Mouse (Mus musculus) intestine, embryonic 14.5 days (tissue): ENCODE data around the gene Wdr18. TPM values are rescaled to one million over a fixed set of nuclear protein-coding genes. Genes with fewer than 3 reads are reported as not detected.

Source experiments
- polyA plus RNA-seq: library from polyadenylated mRNA; unstranded; fragments of >200 nt; fragmentation: Nextera tagmentation; extraction: Ambion mirVana; gene quantifications from 2 replicates; pipeline ENCODE4 v1.2.1, GENCODE M21; 2014

The Wdr18 gene
- polyA plus RNA-seq, 1 experiment from 2014 or later: 126 TPM

Other genes with a start within 250 kb of the Wdr18 start
- 0.09 and 0.12 TPM in 2 replicates for gene Hcn2, start 243.5 kb upstream of the Wdr18 start, polyA plus RNA-seq
- 37.9 and 40.1 TPM in 2 replicates for gene Polrmt, start 213.6 kb upstream of the Wdr18 start, polyA plus RNA-seq
- 0.26 and 0.42 TPM in 2 replicates for gene Fgf22, start 205.1 kb upstream of the Wdr18 start, polyA plus RNA-seq
- gene Rnf126, start 193.2 kb upstream of the Wdr18 start, polyA plus RNA-seq: 80.3 and 90.3 TPM in 2 replicates
- gene Fstl3, start 182.9 kb upstream of the Wdr18 start, polyA plus RNA-seq: 10.1 and 11.1 TPM in 2 replicates
- 0.45 TPM in 1 of 2 replicates, not detected in the other for gene Prss57, start 169.2 kb upstream of the Wdr18 start, polyA plus RNA-seq
- 63.4 and 66.2 TPM in 2 replicates for gene Palm, start 166.6 kb upstream of the Wdr18 start, polyA plus RNA-seq
- gene Misp, start 139.2 kb upstream of the Wdr18 start, polyA plus RNA-seq: 78.3 and 87.9 TPM in 2 replicates
- gene Ptbp1, start 105.7 kb upstream of the Wdr18 start, polyA plus RNA-seq: 286 and 291 TPM in 2 replicates
- 5.2 and 5.9 TPM in 2 replicates for gene Prtn3, start 85.7 kb upstream of the Wdr18 start, polyA plus RNA-seq
- gene Plppr3, start 85.5 kb upstream of the Wdr18 start, polyA plus RNA-seq: 38.8 and 46.4 TPM in 2 replicates
- gene Elane, start 73.9 kb upstream of the Wdr18 start, polyA plus RNA-seq: 0.55 TPM in 1 of 2 replicates, not detected in the other
- not detected in 2 replicates for gene Cfd, start 69.3 kb upstream of the Wdr18 start, polyA plus RNA-seq
- gene Med16, start 51.2 kb upstream of the Wdr18 start, polyA plus RNA-seq: 42.0 and 46.3 TPM in 2 replicates
- gene Gm26602, start 49.3 kb upstream of the Wdr18 start, polyA plus RNA-seq: not detected in 2 replicates
- gene Kiss1r, start 43.2 kb upstream of the Wdr18 start, polyA plus RNA-seq: 0.46 and 0.51 TPM in 2 replicates
- 122 and 126 TPM in 2 replicates for gene R3hdm4, start 38.9 kb upstream of the Wdr18 start, polyA plus RNA-seq
- 12.7 and 14.4 TPM in 2 replicates for gene Arid3a, start 33.1 kb upstream of the Wdr18 start, polyA plus RNA-seq
- 0.23 and 0.28 TPM in 2 replicates for gene Grin3b, start 10.6 kb downstream of the Wdr18 start, polyA plus RNA-seq
- gene Tmem259, start 24.2 kb downstream of the Wdr18 start, polyA plus RNA-seq: 14.4 and 17.5 TPM in 2 replicates
- gene Cnn2, start 28.4 kb downstream of the Wdr18 start, polyA plus RNA-seq: 320 and 368 TPM in 2 replicates
- 3.7 and 3.8 TPM in 2 replicates for gene Abca7, start 36.3 kb downstream of the Wdr18 start, polyA plus RNA-seq
- 6.8 and 8.0 TPM in 2 replicates for gene Arhgap45, start 56.5 kb downstream of the Wdr18 start, polyA plus RNA-seq
- gene Polr2e, start 79.6 kb downstream of the Wdr18 start, polyA plus RNA-seq: 255 and 274 TPM in 2 replicates
- 607 and 623 TPM in 2 replicates for gene Gpx4, start 87.0 kb downstream of the Wdr18 start, polyA plus RNA-seq
- 14.1 TPM in 2 replicates for gene Sbno2, start 145.4 kb downstream of the Wdr18 start, polyA plus RNA-seq
- 27.0 and 27.5 TPM in 2 replicates for gene Stk11, start 155.7 kb downstream of the Wdr18 start, polyA plus RNA-seq
- 590 and 627 TPM in 2 replicates for gene Atp5d, start 178.5 kb downstream of the Wdr18 start, polyA plus RNA-seq
- gene Cbarp, start 180.7 kb downstream of the Wdr18 start, polyA plus RNA-seq: 7.1 and 8.5 TPM in 2 replicates
- 25.5 and 28.9 TPM in 2 replicates for gene Midn, start 188.1 kb downstream of the Wdr18 start, polyA plus RNA-seq
- 76.4 and 81.6 TPM in 2 replicates for gene Cirbp, start 205.8 kb downstream of the Wdr18 start, polyA plus RNA-seq
- 15.8 and 16.7 TPM in 2 replicates for gene 1600002K03Rik, start 212.8 kb downstream of the Wdr18 start, polyA plus RNA-seq
- 10.2 and 12.2 TPM in 2 replicates for gene Efna2, start 219.3 kb downstream of the Wdr18 start, polyA plus RNA-seq